Mouse (Mus musculus) limb, embryonic 10.5 days (tissue): ENCODE data around the gene Pde6g. TPM values are rescaled to one million over a fixed set of nuclear protein-coding genes. Genes with fewer than 3 reads are reported as not detected.

Source experiments
- DNase-seq: peaks from one replicate; pipeline ENCODE4 v3.0.0-alpha.2; 2017; ENCODE audit warnings: low spot score
- H3K27ac ChIP-seq: fragments of 300-500 bp; sonication (generic); 2 replicates; pipeline ENCODE4 v1.5.1; 2016; ENCODE audit warnings: mild to moderate bottlenecking
- H3K27me3 ChIP-seq: fragments of 300-500 bp; sonication (generic); 2 replicates; pipeline ENCODE4 v1.6.1; 2016; ENCODE audit warnings: low read depth, mild to moderate bottlenecking; ENCODE audit not compliant: poor library complexity, severe bottlenecking
- H3K36me3 ChIP-seq: fragments of 300-500 bp; sonication (generic); 2 replicates; pipeline ENCODE4 v1.6.1; 2016; ENCODE audit warnings: mild to moderate bottlenecking, moderate library complexity
- H3K4me1 ChIP-seq: fragments of 300-500 bp; sonication (generic); 2 replicates; pipeline ENCODE4 v1.6.1; 2016
- H3K4me3 ChIP-seq: fragments of 300-500 bp; sonication (generic); 2 replicates; pipeline ENCODE4 v1.5.1; 2016; ENCODE audit warnings: mild to moderate bottlenecking, moderate library complexity
- H3K9me3 ChIP-seq: fragments of 300-500 bp; sonication (generic); replicated peaks from 2 replicates; pipeline ENCODE4 v1.6.1; 2016; ENCODE audit warnings: mild to moderate bottlenecking
- WGBS: fragments of 180-500 bp; shearing (Covaris S2); methylation state at CpG from one replicate; pipeline ENCODE4 v1.1.7; 2016; 5-methylcytosine and 5-hydroxymethylcytosine counted together
- polyA plus RNA-seq: library from polyadenylated mRNA; unstranded; fragments of >200 nt; fragmentation: Nextera tagmentation; extraction: Ambion mirVana; gene quantifications from 2 replicates; pipeline ENCODE4 v1.2.1, GENCODE M21; 2016

Pde6g gene
- 0.24 TPM in 1 of 2 replicates, not detected in the other for polyA plus RNA-seq

DNA sequence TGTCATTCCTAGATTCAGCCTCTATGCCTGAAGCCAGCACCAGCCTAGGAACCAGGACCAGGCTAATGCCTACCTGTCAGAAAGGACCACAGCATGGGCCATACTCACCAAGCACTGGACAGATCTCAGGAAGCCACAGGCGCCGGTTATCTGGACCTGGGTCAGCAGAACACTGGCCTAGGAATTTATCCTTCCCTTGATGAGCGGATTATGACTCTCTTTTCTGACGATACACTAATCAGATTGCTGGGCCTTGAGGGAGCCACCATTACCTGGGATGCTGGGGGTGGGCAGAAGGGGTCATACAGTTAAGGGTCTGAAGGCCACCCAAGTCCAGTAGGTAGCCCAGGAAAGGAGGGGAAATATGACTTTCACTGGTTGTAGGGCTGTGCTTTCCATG, at the start of gene Pde6g:
TSS of gene Pde6g (minus strand) at position 195 of the 400 bp plus-strand sequence.
- 84% methylated on average over 4 of the region's 4 CpGs for WGBS
- Histone ChIP-seq H3K27me3 (no peaks in the 10 kb centered on the region), H3K9me3 (no peaks in the 10 kb centered on the region)

DNA sequence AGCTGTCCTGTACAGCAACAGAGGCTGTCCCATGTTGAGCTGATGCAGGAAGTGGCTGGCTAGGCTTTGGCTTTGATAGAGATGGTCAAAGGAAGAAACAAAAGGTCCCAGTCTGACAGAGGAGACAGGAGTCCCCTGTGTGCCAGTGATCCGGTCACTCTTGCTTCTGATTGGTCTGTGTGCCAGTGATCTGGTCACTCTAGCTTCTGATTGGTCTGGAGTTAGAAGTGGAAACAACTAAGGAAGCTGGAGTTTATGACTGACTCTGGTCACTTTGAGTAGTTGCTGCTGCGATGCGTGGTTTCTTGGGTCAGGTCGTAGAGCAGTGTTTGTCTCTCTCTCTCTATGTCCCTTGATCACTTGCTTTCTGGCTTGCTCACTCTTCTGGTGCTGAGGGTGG, 48.4 kb upstream of the Pde6g start:
- peaks cover 8% of the 10 kb centered on the region for H3K4me1 ChIP-seq
- H3K4me3 ChIP-seq, result no peak overlapping the region
- H3K36me3 ChIP-seq, result peaks cover 33% of the 10 kb centered on the region
- no peaks in the 10 kb centered on the region for H3K9me3 ChIP-seq
- H3K27ac ChIP-seq, result no peak overlapping the region
- WGBS, result 87% methylated on average over 4 of the region's 4 CpGs
- H3K27me3 ChIP-seq, result no peaks in the 10 kb centered on the region
- DNase-seq, result no peak

More for the DNA sequence above, at the start of gene Pde6g:
- H3K36me3 ChIP-seq, result peaks cover 16% of the 10 kb centered on the region
- H3K27ac ChIP-seq, result no peak within 1 kb of the TSS
- no peak for DNase-seq
- H3K4me1 ChIP-seq, result peaks cover 22% of the 10 kb centered on the region
- no peak within 1 kb of the TSS for H3K4me3 ChIP-seq

DNA sequence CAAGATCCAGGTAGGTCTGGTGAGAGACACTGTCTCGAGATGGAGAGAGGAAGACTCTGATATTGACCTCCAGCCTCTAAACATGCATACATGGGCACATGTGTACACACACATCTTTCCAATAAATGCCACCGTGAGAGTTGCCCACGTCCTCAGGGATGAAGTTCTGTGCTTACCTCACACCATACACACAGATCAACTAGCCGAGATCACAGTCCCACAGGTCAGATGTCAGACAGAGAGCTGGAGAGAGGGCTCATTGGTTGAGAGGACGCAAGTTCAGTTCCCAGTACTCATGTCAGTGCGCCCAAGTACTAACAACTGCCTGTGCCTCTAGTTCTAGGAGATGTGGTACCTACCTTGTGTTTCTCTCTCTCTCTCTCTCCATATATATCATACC, 47.7 kb upstream of the Pde6g start:
- WGBS, result 71% methylated on average over 6 of the region's 6 CpGs
- Histone ChIP-seq H3K4me3 (no peak overlapping the region), H3K4me1 (peaks cover 8% of the 10 kb centered on the region), H3K36me3 (peaks cover 40% of the 10 kb centered on the region), H3K27me3 (no peaks in the 10 kb centered on the region), H3K9me3 (no peaks in the 10 kb centered on the region), H3K27ac (no peak overlapping the region)
- DNase-seq, result no peak

DNA sequence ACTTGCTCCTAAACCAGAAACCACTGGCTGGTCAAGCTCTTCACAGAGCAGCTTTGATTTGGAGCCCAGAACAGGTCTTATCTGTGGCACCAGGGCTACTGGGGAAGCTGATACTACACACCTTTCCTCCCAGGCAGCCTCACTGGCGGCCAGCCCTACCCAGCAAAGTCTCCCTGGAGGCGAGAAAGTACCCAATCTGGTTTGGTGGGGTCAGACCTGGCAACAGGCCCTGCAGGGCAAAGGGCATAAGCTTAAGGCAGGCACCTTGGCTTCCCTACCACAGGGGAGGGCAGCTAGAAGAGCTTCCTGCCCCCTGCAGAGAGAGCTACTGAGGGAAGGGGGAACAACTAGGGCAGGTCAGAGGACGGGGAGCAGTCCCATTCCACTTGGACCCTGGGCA, 47.1 kb upstream of the Pde6g start:
- Histone ChIP-seq H3K27ac (peak overlapping the region; percentile 46; the same call in 1 of the 2 replicates), H3K27me3 (no peaks in the 10 kb centered on the region), H3K4me3 (0 out of 2 replicates have a peak overlapping the region, but pooled peaks have one; percentile 4), H3K36me3 (peaks cover 46% of the 10 kb centered on the region), H3K4me1 (peaks cover 8% of the 10 kb centered on the region), H3K9me3 (no peaks in the 10 kb centered on the region)
- no peak for DNase-seq
- 23% methylated on average over 3 of the region's 3 CpGs for WGBS

DNA sequence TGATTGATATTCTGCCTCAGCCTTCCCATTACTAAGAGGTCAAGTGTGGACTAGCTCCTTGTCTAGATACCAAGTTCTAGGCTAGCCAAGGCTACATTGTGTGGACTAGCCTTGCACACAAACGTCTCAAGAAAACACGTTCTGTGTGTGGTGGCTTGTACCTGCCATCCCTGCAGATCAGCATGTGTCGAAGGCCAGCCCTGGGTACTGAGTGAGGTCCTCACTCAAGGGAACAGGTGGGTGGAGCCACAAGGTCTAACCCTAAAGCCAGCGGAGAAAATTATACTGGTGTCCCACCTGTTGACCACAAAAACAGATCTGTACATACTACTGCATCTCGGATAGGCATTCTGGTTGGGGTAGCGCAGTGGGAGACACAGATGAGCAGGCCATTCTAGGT, 46.6 kb upstream of the Pde6g start:
- no peak overlapping the region for H3K27ac ChIP-seq
- no peak for DNase-seq
- no peak overlapping the region for H3K4me3 ChIP-seq
- peaks cover 8% of the 10 kb centered on the region for H3K4me1 ChIP-seq
- H3K9me3 ChIP-seq, result no peaks in the 10 kb centered on the region
- WGBS, result 82% methylated on average over 6 of the region's 6 CpGs
- peaks cover 51% of the 10 kb centered on the region for H3K36me3 ChIP-seq
- H3K27me3 ChIP-seq, result no peaks in the 10 kb centered on the region

DNA sequence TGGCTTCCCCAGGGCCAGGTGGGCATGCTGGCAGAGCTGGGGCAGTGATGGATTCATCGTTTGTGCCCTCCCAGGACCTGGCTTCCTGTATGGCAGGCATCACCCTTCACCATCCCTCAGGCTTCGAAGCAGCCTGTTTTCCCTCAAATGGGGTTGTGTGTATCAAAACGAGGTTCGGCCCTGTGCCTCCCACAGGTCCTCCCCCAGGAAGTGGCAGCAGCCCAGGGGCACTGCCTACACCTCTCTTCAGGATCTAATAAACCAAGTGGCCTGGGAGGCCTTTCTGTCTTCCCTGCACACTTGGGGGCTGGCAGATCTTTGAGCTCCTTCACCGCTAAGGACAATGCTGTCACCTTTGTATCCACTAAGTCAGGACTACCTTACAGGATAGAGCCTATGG, 45.6 kb upstream of the Pde6g start:
- no peak overlapping the region for H3K4me3 ChIP-seq
- 92% methylated on average over 5 of the region's 5 CpGs for WGBS
- peaks cover 61% of the 10 kb centered on the region for H3K36me3 ChIP-seq

DNA sequence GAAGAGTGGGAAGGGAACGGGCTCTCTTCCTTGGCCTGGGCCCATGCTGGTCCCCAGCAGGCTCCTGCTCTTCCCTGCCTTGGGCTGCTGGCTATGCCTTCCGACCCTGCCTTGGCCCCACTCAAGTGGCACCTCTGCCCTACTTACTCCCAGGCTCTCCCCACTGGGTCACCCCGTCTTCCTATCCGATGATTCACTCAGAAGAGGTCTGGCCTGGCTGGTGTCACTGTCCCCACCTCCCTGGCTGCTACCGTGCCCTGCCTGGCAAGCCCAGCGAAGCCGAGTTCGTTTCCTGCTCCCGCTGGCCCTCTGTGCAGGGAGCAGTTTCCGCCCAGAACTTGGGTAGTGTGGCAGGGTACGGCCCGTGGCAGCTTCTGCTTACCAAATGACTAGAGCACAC, 44.9 kb upstream of the Pde6g start:
- Histone ChIP-seq H3K27me3 (no peaks in the 10 kb centered on the region), H3K9me3 (no peaks in the 10 kb centered on the region), H3K27ac (no peak overlapping the region), H3K36me3 (peaks cover 65% of the 10 kb centered on the region), H3K4me1 (peaks cover 19% of the 10 kb centered on the region), H3K4me3 (0 out of 2 replicates have a peak overlapping the region, but pooled peaks have one; percentile 4)
- WGBS, result 92% methylated on average over 12 of the region's 12 CpGs
- no peak for DNase-seq

More for the DNA sequence above, 45.6 kb upstream of the Pde6g start:
- DNase-seq, result no peak
- Histone ChIP-seq H3K9me3 (no peaks in the 10 kb centered on the region), H3K4me1 (peaks cover 12% of the 10 kb centered on the region), H3K27ac (0 out of 2 replicates have a peak overlapping the region, but pooled peaks have one; percentile 38), H3K27me3 (no peaks in the 10 kb centered on the region)

DNA sequence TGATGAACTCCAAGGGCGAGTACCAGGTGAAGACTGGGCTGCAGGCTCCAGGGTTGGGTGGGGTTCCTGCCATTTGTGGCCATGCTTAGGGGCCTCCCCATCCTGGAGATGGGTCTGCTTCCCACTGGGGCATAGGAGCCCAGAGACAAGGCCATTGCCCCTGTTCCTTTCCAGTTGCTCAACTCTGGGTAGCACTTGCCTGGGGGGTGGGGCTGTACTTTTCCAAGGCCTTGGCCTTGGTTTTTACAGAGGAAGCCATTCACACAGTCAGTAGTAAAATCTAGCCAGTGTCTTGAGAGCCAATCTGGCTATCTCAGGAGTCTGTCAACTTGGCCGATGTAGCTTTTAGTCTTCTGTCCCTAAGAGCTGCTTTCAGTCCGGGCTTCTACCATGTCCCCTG, 44.1 kb upstream of the Pde6g start:
- Histone ChIP-seq H3K4me3 (no peak overlapping the region), H3K27me3 (no peaks in the 10 kb centered on the region), H3K36me3 (peaks cover 65% of the 10 kb centered on the region), H3K9me3 (no peaks in the 10 kb centered on the region), H3K27ac (no peak overlapping the region), H3K4me1 (peaks cover 27% of the 10 kb centered on the region)
- 96% methylated on average over 3 of the region's 3 CpGs for WGBS
- DNase-seq, result no peak

DNA sequence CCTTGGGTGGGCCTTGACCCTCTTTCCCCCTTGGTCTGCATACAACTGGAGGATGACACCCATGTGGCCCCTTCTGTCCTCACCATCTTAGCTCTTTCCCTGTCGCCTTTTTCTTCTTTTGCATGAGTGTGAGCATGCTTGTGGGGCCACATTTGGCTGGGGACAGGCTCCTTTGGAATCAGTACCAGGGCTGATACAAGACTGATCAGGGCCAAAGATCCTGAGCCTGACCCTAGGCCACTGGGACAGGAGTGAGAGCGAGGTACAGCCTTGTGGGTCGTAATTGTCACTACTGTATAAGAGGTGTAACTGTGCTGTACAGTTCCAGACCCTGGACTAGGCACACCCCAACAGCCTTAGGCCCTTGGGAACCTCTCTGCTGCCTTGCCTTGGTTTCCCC, 40.6 kb upstream of the Pde6g start:
- H3K4me3 ChIP-seq, result peak overlapping the region; percentile 97; the same call in 1 of the 2 replicates
- no peaks in the 10 kb centered on the region for H3K9me3 ChIP-seq
- no peaks in the 10 kb centered on the region for H3K27me3 ChIP-seq
- WGBS, result 82% methylated on average over 3 of the region's 3 CpGs
- no peak for DNase-seq
- H3K36me3 ChIP-seq, result peaks cover 72% of the 10 kb centered on the region
- H3K27ac ChIP-seq, result 0 out of 2 replicates have a peak overlapping the region, but pooled peaks have one; percentile 19
- H3K4me1 ChIP-seq, result peaks cover 51% of the 10 kb centered on the region

DNA sequence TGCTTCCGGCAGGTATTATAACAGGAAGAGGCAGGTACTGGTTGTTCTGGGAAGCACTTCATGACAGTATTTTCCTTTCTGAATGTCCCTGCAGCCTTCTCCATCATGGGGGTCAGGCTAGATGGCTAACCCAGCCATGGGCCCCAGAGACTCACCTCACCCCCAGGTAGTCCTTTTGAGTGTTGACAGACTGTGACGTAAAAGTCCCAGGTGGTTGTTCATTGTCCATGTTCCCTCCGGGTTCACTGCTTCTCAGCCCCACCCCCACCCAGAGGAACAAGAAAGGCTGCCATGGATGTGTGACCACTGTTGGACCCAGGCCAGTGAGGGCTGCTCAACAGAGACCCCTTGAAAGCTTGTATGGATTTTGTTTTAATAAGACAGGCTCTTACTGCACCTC, 40.1 kb upstream of the Pde6g start:
- no peak for DNase-seq
- 81% methylated on average over 3 of the region's 3 CpGs for WGBS
- Histone ChIP-seq H3K36me3 (peaks cover 72% of the 10 kb centered on the region), H3K4me3 (peak overlapping the region; percentile 97), H3K27ac (peak overlapping the region; percentile 90), H3K9me3 (no peaks in the 10 kb centered on the region), H3K27me3 (no peaks in the 10 kb centered on the region), H3K4me1 (peaks cover 51% of the 10 kb centered on the region)

DNA sequence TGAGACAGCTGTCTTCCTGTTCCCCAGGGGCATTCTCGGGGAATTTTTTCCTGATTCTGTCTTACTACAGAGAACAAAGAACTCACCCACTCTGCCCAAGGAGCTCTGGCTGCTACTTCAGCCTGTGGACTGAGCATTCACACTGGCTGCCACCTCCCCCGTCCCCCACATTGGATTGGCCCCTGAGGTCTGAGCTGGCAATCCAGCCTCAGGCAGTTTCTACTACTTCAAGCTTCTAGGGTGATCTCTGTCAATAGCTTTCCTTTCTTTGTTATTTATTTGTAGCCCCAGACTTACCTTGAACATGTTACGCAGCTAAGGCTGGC, 39.5 kb upstream of the Pde6g start:
- H3K36me3 ChIP-seq, result peaks cover 72% of the 10 kb centered on the region
- H3K4me3 ChIP-seq, result peak overlapping the region; percentile 97
- DNase-seq, result peak; percentile 60
- H3K4me1 ChIP-seq, result peaks cover 51% of the 10 kb centered on the region
- H3K9me3 ChIP-seq, result no peaks in the 10 kb centered on the region
- H3K27me3 ChIP-seq, result no peaks in the 10 kb centered on the region
- 30% methylated on average over 3 of the region's 3 CpGs for WGBS
- peak overlapping the region; percentile 90 for H3K27ac ChIP-seq

DNA sequence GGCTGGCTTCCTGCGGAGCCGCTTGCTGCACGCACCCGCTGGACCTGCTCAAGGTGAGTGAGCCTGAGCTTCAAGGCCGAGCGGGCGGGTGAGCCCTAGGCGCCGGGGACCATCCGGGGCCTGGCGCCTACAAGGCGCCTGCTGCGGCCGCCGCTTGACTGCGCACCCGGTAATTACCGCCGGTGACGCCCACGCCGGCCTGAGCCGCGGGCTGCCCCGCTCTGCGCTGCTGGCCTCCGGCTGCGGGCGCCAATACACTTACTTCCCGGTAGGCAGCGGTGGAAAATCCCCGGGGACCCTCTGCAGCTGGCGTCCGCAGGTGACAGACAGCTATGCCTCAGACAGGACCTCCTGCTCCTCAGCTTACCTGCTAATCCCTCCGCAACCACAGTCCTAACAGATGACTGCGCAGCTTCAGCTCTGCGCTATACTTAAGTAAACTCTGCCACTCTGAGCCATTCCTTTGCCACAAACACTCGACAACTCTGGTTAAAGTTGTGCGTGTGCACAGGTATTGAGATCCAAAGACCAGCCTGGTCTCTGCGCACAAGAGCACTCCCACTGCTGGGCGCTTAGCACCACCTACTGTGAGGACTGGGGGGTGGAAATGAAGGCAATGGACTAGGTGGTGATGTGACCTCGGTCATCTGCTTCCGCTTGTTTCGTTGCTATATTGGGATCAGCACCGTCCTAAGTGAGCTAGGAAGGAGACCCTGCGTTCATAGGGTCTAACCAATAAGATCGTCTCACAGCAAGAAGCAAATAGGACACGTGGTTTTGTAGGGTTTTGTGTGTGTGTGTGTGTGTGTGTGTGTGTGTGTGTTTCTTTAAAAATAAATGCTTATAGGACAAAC, 39.0 kb upstream of the Pde6g start:
- DNase-seq, result peak; percentile 65
- H3K4me3 ChIP-seq, result peak overlapping the region; percentile 97
- peaks cover 72% of the 10 kb centered on the region for H3K36me3 ChIP-seq
- WGBS, result under 1% methylated on average over 48 of the region's 48 CpGs
- H3K9me3 ChIP-seq, result no peaks in the 10 kb centered on the region
- H3K27me3 ChIP-seq, result no peaks in the 10 kb centered on the region
- peaks cover 51% of the 10 kb centered on the region for H3K4me1 ChIP-seq
- peak overlapping the region; percentile 90 for H3K27ac ChIP-seq

DNA sequence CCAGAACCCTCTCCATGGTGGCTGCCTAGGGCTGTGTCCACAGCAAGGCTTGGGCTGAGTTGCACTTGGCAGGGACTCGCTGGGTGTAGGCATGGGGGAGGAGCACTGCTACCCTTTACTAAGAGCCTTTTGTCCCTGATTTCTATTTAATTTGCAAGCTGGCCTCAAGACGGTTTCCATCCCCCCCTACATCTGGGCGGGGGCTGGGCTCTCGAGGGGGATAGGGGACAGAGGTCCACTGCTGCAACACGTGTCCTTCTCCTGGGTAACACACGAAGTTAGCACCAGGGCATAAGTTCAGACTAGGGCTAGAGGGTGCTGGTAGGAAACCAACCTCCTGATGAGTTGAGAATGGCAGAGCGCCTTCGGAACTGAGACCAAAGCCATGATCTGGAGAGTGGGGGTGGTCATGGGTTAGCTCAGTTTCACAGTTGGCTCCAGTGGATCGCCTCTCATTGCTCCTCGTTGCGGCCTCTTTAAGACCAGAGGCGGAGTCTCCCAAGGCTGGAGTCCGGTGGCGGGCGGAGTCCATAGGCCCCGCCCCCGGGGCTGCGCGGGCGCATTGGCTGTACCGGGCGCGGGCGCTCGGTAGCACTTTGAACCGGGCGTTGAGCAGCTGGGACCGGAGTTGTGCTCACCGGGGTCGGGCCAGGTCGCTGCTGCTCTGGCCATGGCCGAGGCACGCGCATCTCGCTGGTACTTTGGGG, 38.2 kb upstream of the Pde6g start, which contains the start of gene Slc25a10:
TSS of gene Slc25a10 (plus strand) at position 524 of the 707 bp plus-strand sequence.
- Histone ChIP-seq H3K9me3 (no peaks in the 10 kb centered on the region), H3K27ac (peak within 1 kb of the TSS; percentile 90), H3K4me3 (peak within 1 kb of the TSS; percentile 97), H3K27me3 (no peaks in the 10 kb centered on the region), H3K36me3 (peaks cover 72% of the 10 kb centered on the region), H3K4me1 (peaks cover 51% of the 10 kb centered on the region)
- WGBS, result under 1% methylated on average over 35 of the region's 35 CpGs
- DNase-seq, result peak; percentile 89
